Comparison of ENCODE assay signal across 22 mouse cellular contexts in the genomic region with DNA sequence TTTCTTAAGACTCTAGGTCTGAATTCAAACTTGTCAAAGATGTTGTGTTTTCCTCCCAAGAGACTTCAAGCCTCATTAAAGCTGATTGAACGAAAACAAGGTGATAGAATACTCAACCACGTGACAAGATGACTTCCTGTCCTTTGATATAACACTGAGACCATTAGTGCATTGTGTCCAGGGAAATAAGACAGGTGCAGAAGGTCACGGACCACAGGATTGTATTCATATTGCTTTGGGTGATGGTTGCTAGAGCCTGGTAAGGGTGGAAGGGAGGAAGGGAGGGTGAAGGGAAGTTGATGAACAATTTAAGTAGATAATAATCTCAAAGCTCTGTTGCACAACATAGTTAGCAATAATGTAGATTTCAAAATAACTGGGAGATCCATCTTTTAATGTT.
"Had no signal": no experiment of that assay in that cellular context is flagged by ENCODE, and none has a peak within 500 bp of the region (broad histone marks: within the 10 kb centered on the region; RNA-seq: fewer than 3 reads in every experiment).

No protein-coding gene starts in this region.

- H3K9me3 ChIP-seq: intestine, embryonic 15.5 days; limb, embryonic 10.5 days; limb, embryonic 13.5 days; liver, embryonic 12.5 days; liver, embryonic 15.5 days; lung, embryonic 15.5 days had no signal

- H3K4me2 ChIP-seq: intestine, embryonic 15.5 days; limb, embryonic 13.5 days; liver, embryonic 12.5 days; liver, embryonic 15.5 days; lung, embryonic 15.5 days; midbrain, embryonic 11.5 days had no signal

- H3K27me3 ChIP-seq: intestine, embryonic 15.5 days; limb, embryonic 13.5 days; liver, embryonic 12.5 days; liver, embryonic 15.5 days; lung, embryonic 15.5 days; megakaryocyte, embryonic 14.5 days had no signal

- H3K27ac ChIP-seq: intestine, embryonic 15.5 days; layer of hippocampus, adult 2 months; limb, embryonic 10.5 days; limb, embryonic 13.5 days; liver, embryonic 12.5 days; liver, embryonic 15.5 days; lung, embryonic 15.5 days; stomach, postnatal 0 days had no signal

- ATAC-seq: intestine, embryonic 15.5 days; liver, embryonic 12.5 days had no signal

- DNase-seq: kidney, adult 11 months; kidney, postnatal 10 days; layer of hippocampus, adult 9-11 months; liver; lung, adult 18-20 months; lung, postnatal 10 days; lung, postnatal 36 days; midbrain, embryonic 14.5 days; right cerebral cortex, adult 18-20 months; right cerebral cortex, postnatal 14 days; right cerebral cortex, postnatal 4 days; thymus, postnatal 25 days had no signal

- H3K4me3 ChIP-seq: intestine, embryonic 15.5 days; layer of hippocampus, adult 2 months; limb, embryonic 10.5 days; limb, embryonic 13.5 days; liver, embryonic 12.5 days; liver, embryonic 15.5 days; lung, embryonic 15.5 days; megakaryocyte, embryonic 14.5 days had no signal

- H3K4me1 ChIP-seq: intestine, embryonic 15.5 days; limb, embryonic 10.5 days; limb, embryonic 13.5 days; liver, embryonic 12.5 days; liver, embryonic 15.5 days; lung, embryonic 15.5 days; megakaryocyte, embryonic 14.5 days had no signal

- H3K9ac ChIP-seq: intestine, embryonic 15.5 days; limb, embryonic 13.5 days; liver, embryonic 12.5 days; liver, embryonic 15.5 days; lung, embryonic 15.5 days had no signal

- H3K36me3 ChIP-seq: intestine, embryonic 15.5 days; limb, embryonic 10.5 days; limb, embryonic 13.5 days; liver, embryonic 12.5 days; liver, embryonic 15.5 days; lung, embryonic 15.5 days had no signal
